Mouse (Mus musculus): ENCODE data around the gene Tlx2.
A peak's percentile ranks its signal among the peaks of the same experiment; 100 is the strongest.

The Tlx2 gene

DNA sequence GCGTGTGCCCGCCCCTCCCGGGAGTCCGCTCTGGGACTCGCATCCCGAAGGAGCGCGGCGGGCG is at the start of gene Tlx2:
TSS of gene Tlx2 (minus strand) at position 47 of the 64 bp plus-strand sequence.
- no peak for DNase-seq (ENCODE audit: low spot score)

DNA sequence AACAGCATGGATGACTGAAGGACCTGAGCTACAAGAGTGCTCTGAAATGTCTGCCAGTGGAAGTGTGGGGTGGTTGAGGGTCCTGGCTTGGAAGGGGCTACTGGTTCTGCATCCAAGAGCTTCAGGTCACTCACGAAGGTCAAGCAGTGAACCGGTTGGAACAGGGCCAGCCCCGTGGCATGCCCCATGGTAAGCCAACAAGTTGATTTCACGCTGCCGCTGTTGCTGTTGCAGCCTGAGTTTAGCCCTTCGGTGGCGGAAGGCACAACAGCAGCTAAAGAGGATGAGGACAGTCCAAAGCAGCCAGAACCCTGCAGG is 49.6 kb upstream of the Tlx2 start:
- no peak for DNase-seq (ENCODE audit: low spot score)

DNA sequence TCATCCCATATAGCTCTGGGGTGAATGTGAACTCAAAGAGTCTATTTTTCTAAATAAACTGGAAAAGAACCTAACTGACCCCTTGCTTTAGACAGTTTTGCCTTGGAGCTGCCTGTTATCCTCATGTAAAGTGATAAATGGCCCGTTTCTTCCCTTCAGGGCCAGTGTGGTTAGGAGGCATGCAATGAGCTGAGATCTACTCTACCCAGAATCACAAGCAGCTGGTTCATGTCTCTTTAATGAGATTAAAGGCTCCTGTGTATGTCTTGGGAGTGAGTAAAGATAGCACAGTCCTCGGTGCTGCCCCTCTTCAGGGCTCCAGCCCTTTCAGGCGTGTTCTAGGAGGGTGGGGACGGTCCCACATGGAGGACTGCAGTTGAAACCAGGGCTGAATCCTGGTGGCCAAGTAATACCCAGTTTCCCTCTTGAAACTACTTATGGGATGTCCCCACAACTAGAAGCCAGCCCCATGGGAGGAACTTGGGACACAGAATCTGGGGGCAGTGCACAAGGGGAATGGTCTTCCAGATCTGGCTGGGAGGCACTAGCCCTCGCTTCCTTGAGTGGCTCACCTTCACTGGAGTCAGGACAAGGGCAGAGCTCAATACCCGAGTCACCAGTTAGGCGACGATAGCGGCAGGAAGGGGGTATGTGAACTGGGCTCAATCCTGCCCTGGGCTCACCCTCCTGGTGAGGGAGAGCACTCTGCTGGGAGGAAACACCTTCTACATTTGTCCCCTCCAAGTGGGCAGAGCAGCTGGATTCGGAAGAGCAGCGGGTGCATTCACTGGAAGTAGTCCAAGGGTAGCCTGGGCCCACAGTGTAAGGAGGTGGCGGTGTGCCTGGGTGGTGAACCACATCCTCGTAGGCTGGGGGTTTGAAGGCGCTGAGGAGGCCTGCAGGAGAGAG is 49.0 kb upstream of the Tlx2 start:
- DNase-seq (ENCODE audit: low spot score), result no peak

DNA sequence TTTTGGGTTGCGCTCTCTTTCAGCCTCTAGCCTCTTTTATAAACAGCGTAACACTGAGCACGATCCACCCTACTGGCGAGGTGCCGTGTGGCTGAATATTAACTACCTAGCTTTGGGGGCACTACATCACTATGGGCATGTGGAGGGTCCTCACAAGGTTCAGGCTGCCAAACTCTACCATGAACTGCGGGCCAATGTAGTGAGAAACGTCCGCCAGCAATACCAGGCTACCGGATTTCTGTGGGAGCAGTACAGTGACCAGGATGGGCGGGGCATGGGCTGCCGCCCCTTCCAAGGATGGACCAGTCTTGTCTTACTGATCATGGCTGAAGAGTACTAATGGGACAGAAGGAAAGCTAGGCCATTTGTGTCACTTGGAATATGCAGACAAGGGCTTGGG is 48.3 kb upstream of the Tlx2 start:
- no peak for DNase-seq (ENCODE audit: low spot score)

DNA sequence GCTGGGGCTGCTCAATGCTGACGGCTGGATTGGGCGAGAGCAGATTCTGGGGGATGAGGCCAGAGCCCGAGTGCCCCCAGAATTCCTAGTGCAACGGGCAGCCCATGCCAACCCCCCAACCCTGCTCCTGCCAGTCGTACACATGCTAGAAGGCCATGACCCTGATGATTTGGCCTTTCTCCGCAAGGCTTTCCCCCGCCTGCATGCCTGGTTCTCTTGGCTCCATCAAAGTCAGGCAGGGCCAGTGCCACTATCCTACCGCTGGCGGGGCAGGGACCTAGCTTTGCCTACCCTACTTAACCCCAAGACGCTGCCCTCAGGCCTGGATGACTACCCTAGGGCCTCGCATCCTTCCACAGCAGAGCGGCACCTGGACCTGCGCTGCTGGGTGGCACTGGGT is 47.5 kb upstream of the Tlx2 start:
- DNase-seq (ENCODE audit: low spot score), result no peak

DNA sequence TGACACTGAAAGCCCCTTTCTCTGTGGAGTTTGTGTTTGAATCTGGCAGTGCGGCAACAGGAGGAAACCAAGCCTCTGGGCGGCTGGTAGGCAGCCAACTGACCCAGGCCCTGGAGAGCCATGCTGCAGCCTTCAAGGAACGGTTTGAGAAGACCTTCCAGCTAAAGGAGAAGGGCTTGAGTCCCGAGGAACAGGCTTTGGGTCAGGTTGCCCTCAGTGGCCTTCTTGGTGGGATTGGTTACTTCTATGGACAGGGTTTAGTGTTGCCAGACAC is 47.0 kb upstream of the Tlx2 start:
- no peak for DNase-seq (ENCODE audit: low spot score)

DNA sequence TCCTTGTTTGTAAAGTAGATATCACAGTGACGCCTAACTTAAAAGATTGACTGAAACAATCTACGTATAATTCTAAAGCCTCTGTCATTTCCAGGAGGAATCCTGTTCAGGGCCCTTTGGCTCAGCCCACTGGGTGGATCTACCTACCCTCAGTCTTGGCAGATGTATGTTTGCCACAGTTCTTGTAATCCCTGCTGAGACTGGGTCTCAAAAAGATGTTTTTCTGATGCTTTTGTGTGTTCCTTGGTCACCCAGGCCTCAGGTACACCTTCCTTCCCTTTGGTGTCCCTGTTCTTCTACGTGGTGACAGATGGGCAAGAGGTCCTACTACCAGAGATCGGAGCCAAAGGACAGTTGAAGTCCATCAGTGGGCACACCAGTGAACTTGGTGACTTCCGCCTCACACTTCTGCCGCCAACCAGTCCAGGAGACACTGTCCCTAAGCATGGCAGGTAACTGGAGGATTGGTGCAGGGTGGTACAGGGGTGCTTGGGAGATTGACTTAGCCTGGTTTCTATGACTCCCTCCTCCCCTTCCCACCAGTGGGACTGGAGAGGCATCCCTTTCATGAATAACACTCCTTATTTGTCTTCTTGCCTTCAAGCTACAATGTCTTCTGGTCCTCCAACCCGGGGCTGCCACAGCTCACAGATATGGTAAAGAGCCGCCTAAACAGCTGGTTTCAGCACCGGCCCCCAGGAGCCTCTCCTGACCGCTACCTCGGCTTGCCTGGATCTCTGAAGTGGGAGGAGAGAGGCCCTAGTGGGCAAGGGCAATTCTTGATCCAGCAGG is 46.5 kb upstream of the Tlx2 start:
- no peak for DNase-seq (ENCODE audit: low spot score)

DNA sequence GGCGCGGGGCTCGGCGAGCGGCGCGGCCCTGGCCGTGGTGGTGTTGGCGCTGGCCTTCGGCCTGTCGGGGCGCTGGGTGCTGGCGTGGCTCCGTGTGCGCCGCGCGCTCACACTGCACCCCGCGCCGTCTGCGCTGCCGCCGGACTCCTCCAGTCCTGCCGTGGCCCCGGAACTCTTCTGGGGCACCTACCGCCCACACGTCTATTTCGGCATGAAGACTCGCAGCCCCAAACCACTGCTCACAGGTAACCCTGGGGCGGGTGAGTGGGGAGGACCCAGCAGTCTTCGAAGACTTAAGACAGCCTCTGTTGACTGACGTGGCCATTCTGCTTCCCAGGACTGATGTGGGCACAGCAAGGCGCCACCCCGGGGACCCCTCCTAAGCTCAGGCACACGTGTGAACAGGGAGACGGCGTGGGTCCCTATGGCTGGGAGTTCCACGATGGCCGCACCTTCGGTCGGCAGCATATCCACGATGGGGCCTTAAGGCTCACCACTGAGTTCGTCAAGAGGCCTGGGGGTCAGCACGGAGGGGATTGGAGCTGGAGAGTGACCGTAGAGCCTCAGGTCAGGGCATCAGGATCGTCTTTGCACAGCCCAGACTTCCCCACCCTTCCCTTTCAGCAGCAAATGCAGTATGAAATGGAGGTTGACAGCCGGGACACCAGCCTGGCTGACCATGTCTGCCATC is 45.7 kb upstream of the Tlx2 start:
- DNase-seq (ENCODE audit: low spot score), result no peak

DNA sequence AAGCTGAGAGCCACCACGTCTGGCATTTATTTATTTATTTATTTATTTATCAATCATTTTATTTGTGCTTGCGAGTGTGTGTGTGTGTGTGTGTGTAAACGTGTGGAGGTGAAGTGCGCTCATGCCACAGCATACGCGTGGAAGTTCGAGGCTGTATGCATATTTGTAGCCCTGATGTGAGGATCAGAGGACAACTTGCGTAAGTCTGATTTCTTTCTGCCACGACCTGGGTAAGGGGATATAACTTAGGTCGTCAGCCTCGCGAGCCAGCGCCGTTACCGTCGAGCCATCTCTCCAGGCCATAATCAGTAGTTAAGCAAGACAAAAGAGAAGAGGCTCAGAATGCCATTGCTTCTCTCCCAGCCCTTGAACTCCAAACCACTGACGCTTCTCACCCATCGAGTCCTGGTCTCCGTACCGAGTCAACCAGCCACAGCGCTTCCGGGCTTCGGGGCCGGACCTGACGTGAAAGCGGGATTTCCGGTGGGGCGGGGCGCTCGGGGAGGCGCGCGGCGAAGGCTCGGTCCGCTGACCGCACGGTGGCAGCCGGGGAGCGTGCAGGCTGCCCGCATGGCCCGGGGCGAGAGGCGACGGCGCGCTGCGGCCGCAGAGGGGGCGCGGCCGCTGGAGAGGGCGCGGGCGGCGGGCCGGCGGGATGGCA is 45.0 kb upstream of the Tlx2 start, which contains the start of gene Mogs:
TSS of gene Mogs (plus strand) at position 486 of the 661 bp plus-strand sequence.
- peak; percentile 83 for DNase-seq (ENCODE audit: low spot score)

DNA sequence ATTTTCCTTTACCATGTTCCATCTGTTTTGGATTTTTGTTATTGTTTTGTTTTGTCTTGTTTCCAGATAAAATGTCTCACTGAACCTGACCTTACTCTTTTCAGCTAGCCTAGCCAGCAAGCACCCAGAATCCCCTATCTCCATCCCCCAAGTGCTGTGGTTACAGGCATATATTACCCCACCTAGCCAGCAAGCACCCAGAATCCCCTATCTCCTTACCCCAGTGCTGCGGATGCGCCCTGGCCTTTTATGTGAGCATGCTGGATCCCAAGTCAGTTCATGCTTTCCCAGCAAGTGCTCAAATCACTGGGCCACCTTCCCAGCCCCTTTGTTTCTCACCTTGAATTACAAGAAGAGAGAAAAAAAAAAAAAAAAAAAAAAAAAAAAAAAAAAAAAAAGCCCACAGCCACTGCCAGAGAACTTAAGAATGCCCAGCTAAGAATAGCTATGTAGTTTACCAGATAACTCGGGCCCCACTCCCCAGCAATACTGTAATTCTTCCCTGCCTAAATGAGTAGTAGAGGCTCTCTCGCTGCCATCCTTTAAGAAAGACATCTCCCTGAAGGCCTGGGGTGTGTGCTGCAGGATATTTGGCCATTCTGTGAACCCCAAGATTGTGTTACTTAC is 41.5 kb upstream of the Tlx2 start:
- DNase-seq (ENCODE audit: low spot score), result no peak

DNA sequence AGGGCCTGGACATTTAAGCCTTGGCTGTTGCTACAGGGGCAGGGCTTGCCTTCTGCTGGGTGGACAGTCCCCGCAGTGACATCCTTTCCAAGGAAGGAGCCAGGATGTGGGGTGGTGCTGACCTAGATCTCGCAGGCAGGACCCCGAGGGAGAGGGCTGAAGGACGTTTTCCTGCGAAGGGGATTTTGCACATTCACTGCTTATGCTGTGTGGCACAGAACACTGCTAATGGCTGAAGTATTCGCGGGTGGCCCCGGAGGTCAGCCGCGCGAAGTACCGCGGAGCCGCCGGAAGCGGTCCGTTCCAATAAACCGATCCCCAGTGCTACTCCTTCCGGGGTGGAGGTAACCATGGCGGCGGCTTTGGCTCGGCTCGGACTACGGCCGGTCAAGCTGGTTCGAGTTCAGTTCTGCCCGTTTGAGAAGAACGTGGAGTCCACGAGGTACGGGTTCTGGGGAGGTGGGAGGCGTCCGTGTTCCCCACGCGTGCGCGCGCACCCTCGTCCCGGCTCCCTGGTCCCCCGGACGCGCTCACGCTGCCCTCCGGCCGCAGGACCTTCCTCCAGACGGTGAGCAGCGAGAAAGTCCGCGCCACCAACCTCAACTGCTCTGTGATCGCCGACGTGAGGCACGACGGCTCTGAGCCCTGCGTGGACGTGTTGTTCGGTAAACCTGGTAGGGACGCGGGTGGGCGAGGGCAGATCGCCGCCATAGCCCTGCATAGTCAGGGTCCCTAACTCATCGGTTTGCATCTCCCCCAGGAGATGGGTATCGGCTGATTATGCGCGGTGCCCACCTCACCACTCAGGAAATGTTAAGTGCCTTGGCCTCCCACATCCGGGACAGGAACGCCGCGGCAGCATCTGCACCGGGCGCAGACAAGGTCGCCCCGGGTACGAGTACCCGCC is 38.9 kb upstream of the Tlx2 start, which contains the start of gene Mrpl53:
TSS of gene Mrpl53 (plus strand) at position 279 of the 907 bp plus-strand sequence.
- DNase-seq (ENCODE audit: low spot score), result peak; percentile 78

DNA sequence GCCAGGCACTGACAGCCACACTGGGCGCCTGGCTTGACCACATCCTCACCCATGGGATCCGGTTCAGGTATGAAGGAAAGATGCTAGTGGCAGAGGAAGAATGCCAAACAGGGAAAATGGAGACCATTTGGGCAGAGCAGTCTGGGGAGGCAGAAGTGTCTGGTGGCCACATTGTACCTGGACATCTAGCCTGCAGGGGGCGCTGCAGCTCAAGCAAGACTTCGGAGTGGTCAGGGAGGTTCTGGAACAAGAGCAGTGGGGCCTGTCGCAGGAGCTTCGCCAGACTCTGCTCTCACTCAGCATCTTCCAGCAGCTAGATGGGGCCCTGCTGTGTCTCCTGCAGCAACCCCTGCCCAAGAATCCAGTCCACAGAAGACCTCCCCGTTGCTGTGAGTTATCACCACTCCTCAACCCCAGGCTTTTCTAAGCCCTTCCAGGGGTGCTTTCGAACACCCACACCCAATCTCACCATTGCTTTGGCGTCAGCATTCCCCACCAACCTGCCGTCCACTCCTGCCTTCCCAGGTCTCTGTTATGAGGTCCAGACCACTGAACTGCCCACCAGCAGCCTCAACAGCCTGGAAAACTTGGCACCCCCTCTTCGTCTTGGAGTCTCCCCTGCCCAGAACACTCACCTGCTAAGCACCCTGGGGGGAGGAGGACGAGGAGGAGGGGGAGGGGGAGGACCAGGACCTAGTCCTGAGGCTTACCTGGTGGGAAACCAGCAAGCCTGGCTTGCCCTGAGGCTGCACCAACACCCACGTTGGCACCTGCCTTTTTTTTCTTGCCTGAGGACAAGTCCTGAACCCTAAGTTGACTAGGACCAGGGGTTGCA is 37.7 kb upstream of the Tlx2 start:
- no peak for DNase-seq (ENCODE audit: low spot score)

DNA sequence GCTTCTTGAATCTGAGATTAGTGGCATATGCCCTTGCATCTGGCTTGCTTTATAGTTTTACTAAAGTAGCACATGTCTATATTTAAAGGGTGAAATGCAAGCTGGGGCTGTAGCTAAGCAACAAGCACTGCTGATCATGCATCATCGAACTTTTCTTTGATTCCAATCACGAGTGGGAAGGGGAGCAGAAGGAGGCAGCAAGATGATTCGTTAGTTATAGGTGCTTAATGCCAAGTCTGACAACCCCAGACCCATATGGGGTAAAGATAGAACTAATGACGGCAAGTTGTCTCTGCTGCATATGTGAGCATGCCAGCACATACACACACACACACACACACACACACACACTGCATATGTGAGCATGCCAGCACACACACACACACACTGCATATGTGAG is 34.1 kb upstream of the Tlx2 start:
- DNase-seq (ENCODE audit: low spot score), result no peak

DNA sequence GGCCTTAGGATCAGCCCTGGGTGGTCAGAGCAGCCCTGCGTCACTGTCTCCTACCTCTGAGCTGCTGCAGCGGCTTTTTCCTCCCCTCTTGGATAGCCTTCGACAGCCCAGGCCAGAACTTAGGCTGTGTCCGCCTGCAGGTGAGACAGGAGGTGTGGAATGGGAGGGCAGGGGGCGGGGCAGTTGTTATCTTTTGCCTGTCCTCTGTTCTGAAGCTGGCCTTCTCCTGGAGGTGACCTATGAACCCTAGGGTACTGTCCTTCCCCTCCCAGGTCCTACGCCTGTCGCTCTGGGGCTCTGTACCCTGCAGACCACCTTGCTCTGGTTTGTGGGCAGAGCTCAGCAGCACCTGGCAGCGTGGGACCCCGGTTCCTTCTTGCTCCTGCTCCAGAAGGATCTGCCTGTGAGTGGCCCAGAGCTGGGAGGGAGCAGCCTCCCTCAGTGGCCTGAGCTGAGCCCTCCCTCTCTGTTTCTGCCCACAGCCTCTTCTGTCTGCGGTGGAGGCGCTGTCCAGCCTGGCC is 33.1 kb upstream of the Tlx2 start:
- DNase-seq (ENCODE audit: low spot score), result no peak

DNA sequence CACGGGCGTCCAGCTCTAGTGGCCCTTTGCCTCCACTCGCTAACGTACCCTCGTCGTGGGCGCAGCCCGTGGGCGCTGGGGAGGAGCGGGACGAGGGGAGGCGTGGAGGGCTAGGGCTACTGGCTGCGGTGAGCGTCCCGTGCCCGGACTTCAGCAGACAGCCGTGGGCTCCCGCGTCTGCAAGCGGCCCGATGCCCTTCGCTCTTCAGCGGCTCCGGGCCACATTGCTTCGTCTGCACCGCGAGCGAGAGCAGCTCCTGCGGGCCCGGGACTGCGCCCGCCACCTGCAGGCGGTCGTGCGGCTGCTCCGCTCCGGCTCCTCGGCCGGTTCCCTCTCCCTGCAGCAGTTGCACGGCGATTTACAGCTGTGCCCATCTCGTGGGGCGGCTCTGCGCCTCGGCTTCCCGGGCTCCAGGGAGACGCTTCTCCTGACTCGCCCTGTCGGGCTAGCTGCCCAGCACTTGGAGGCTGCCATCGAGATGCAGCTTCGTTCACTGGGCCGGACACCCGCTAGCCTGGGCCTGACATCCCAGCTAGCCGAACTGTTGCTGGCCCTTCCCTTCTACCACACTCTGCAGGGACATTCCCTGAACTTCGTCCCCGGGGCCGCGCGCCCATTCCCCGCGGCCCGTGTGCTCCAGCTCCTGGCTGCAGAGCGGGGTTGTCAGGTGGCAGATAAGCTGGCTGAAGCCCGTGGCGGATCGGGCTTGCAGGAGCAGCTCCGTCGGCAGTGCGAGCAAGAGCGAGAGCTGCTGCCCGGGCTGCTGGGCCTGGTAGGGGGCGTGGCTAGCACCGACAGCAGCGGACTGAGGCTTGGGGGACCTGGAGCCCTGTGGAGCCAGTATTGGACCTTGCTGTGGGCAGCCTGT is 31.8 kb upstream of the Tlx2 start:
- no peak for DNase-seq (ENCODE audit: low spot score)

DNA sequence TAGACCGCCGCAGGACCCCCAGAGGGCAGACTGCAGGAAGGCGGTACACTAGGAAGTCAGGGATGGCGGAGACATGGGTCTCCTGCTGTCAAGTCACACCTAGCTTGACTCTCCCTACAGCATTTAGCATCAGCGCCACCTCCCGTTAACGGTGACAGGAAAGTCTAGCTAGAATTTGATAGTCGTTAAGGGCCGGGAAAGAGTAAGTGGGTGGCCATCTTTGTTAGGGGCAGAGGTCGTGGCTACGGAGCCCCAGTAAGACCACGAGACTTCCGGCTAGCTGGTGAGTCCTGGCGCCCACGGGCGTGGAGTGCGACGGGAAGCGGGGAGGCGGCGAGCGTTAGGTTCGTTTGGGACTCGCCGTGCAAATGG is 31.2 kb upstream of the Tlx2 start, which contains the start of the genes Ccdc142 and Gm42688:
TSS of gene Ccdc142 (plus strand) at position 286 of the 372 bp plus-strand sequence.
TSS of gene Gm42688 (plus strand) at position 302 of the 372 bp plus-strand sequence.
- DNase-seq (ENCODE audit: low spot score), result peak; percentile 66

DNA sequence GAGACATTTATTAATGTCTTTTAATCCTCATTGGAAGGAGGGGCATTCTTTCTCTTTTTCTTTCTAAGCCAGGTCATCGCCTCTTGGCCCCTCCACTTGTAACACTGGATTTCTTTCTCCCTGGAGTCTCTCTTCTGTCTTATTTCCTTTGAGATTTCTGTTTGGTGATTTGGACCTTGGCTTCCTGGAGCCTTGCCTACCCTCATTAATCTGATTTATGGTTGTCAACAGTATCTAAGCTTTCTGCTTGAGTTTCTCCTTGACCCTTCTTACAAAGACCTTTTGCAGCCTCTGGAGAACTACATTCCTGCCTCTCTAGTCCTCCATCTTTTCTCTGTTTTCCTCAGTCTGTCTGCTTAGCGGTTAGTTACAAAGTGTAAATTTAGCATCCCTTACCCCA is 28.3 kb upstream of the Tlx2 start:
- no peak for DNase-seq (ENCODE audit: low spot score)

DNA sequence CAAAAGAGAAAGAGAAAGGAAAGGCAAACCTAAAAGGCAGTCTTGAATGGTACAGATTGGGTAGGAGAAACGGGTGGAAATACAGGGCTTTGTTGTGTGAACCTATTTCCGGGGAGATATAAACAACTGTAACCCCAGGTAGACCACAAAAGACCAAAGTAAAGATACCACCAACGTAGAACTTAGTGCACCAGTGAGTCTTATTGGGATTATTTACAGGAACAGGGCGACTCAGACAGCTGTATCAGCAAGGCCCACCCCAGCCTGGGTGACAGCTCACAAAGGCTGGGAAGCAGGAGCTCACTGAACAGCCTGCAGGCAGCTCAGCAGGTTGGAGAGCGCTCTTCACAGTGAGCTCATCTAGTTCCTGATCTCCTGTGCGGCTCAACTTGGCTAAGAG is 25.9 kb upstream of the Tlx2 start:
- no peak for DNase-seq (ENCODE audit: low spot score)

DNA sequence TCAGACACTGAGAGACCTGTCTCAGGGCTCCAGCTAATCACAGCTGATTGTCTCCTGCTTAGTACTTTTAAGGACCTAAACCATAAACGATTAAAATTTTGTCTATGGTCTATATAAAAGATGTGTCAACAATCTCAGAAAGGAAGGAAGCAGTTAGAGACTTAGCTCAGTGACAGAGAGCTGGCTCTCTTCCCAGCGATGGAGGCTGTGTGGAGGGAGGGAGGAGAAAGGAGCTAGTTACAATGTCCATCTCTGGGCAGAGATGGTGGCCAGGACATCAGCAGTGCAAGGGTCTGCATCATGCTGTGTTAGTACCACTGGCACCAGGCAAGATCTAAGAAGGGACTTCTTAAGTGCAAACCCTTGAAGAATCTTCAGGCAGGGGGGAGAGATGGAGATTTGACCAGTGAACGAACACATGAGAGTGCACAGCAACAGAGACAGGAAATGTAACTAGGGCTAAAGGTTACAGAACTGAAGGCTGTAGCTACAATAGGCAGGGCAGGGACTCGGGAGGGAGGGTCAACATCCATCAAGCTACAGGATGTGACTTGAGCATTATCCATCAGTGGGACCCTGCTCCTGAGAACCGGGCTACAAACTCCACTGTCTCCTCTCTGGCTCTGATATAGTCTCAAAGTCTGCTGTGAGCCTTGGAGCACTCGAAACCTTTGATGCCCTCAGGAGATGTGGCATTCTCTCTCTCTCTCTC is 22.5 kb upstream of the Tlx2 start:
- no peak for DNase-seq (ENCODE audit: low spot score)

Measured in ovary, postnatal 10 days (tissue).